Mouse (Mus musculus) left cerebral cortex, postnatal 4 days (tissue): ENCODE data around the gene Gm9837. TPM values are rescaled to one million over a fixed set of nuclear protein-coding genes. Genes with fewer than 3 reads are reported as not detected.
A peak's percentile ranks its signal among the peaks of the same experiment; 100 is the strongest.

Experiments used
- DNase-seq: peaks from one replicate; pipeline ENCODE4 v3.0.0-alpha.2; 2022
- intact Hi-C: fragments of 180-260 bp; cut with DNase I; formaldehyde crosslinking; loops from one replicate; pipeline ENCODE4 v1.15.1; 2025
- total RNA-seq, 2 experiments: library from RNA; stranded (reverse); gene quantifications; 2 replicates each; pipeline ENCODE4 v1.2.3; 2021

The Gm9837 gene
- not detected for total RNA-seq

DNA sequence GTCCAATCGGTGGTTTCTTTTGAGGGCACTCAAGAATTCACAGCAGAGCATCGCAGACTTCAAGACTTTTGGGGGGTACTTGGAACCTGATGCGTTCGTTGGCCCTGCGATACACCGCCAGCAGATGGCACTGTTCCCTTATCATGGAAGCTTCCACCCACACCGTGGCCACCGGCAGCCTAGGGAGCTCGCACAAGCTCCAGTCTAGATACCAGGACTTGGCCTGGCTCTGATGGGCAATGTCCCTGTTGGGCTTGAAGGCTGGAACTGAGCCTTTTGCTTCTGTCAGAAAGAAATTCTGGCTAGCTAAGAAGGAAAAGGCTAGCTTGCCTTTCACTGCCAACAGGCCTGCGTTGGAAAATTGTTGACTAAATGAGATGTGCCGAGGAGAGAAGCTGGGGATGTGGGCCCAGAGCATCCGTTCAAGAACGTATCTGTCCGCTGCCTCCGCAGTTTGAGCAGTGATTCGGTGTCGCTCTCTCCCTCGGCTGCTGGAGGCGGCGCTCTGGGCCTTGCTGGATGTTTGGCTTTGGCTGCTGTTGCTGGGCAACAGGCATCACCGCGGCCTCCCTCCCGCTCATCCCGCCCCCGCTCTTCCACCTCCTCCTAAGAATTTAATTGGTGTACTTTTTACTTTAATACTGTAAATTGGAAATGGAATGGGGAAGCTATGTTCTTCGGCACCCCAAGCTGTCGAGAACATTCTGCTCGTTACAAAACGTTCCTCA is at the start of gene Gm9837:
TSS of gene Gm9837 (minus strand) at position 512 of the 728 bp plus-strand sequence.
- intact Hi-C loops = loop anchor here (5.0 kb wide), 2 partner anchors 97 to 117 kb away; partner anchors contain the start of gene Kif3a
- peak; percentile 95 for DNase-seq

DNA sequence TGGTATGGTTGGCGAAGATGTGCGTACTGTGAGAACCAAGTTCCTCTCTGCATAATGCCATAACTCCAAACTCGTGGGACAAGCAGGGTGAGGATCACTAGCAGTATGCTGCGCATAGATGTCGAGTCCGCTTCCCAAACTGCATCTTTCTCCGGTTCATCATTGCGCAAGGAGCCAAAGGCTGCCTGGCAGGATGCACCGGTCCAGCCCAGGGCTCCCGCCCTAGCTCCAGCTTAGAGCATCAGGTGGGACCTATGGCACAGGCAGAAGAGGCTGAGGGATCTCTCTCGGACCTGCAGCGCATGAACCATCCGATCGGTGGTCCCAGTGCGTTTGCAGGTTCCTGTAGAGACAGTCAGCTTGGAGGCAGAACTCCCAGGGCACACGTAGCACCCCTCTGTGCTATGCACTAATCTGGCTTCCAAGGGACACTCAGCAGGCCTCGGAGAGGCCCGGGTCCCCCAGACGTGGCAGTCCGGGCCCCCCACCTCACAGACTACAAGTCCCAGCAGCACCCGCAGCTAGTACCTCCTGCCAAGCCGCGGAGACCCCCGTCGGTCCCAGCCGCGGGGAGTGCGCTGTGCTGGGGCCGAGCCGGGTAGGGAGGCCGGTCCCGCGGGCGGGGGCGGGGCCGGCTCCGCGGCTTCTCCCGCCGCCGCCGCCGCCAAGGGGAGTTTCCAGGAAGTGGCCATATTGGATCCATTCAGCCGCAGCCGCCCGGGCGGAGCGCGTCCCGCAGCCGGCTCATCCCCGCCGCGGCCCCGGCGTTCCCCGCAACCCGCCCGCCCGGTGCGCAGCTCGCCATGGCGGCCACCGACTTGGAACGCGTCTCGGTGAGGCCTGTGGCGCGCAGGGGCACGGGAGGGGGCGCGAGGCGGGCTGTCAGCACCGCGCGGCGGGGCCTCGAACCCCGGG is 49.2 kb upstream of the Gm9837 start, which contains the start of gene Sept8:
TSS of gene Sept8 (plus strand) at position 51 of the 915 bp plus-strand sequence.
- intact Hi-C loops = no loop called here
- peak; percentile 50 for DNase-seq

DNA sequence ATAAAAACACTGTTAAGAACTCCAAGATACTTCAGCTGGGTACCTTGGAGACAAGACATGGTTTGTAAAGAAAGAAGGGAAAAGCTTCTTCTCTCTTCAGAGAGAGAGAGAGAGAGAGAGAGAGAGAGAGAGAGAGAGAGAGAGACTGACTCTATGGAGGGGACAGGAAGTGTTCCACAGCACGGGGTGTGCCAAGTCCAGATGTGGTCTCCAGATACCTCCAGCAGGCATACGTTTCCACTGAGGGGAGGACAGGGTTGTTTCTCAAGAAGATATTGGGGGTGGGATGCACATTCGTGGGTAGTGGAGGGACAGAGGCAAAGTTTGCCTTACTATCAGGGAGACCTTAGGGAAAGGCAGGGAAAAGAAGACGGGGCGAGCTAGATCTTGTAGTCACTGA is 48.5 kb upstream of the Gm9837 start:
- no peak for DNase-seq
- intact Hi-C loops = no loop called here

DNA sequence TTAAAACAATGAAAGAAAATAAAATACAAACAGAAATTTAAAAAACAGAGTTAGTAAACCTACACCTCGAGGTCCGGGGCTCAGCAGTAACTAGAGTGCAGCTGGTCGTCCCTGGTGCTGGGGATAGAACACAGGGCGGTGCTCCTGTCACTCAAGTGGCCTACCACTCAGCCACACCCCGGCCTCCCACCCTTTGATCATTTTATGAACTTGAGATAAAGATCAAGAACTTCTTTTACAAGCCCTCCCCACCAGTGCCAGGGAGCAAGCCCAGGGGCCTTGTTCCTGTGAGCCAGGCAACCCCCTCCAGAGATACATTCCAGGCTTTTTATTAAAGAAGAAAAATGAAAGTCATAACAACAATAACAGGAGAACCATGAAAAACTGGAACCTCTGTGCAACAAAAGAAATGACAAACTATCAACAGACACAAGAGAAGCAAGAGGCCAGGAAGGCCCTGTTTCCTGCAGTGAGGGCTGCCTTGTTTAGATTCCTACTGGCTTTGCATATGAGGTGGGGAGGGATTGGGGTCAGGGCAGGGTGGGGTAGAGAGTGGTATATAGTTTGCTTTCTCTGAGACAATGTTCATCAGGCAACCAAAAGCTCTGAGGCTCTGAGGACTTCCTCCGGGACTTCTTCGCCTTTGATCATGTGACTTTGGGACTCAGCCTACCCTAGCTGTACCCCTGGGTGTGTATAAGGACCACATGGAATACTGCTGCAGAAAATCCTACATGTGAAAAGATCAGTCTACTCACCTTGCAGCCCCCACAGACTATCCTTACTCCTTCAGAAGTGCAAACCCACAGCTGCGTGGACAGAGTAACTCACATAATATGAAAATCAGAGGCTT is 46.7 kb upstream of the Gm9837 start:
- intact Hi-C loops = no loop called here
- DNase-seq = no peak

DNA sequence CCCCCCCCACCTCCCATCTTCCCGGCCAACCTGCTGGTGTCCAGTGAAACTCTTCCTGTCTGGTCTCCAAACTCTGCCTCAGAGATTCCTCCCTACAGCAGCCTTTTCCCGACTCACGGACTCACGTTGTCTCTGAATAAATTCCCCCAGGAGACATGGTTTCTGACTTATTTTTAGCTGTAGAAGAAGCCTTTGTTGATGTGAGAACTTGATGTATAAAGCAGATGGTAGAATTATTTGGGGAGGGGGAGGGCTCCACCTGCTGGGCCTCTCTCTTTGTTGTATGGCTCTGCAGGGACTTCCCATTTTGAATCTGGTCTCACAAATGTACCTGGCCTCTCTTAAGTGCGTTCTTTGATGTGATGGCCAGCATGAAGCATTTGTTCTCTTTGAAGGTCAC is 40.1 kb upstream of the Gm9837 start:
- intact Hi-C loops = no loop called here
- DNase-seq = no peak

DNA sequence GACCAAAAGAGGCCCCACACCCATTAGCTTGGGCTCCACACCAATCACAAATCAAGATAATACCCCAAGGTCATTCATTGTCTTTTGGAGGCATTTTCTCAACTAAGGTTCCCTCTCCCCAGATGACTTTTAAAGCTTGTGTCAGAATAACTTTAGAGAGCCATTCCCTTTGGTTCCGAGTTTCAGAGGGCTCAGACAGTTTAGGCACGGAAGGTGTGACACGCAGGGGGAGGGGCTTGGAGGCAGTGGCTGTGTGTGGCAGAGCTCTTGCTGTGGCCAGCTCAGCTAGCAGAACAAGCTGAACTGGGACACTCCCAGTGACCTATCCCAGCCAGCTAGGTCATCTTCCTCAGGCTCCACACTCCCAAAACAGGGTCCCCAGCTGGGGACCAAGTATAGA is 38.3 kb upstream of the Gm9837 start:
- intact Hi-C loops = no loop called here
- DNase-seq = no peak

DNA sequence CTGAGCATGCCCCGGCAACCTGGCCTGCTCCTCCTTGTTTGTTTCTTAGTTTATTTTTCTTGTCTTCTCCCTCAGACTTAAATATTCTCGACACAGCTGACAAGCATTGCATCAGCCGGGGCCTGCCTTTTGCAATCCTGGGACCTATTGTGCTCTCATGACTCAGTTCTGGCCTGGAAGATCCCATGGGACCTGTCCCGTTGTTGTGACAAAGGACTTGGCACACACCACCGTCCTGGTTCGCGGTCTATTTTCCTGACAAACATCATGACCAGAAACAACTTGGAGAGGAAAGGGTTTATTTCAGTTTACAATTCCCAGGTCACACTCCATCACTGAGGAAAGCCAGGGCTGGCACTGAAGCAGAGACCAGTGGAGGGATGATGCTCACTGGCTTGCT is 37.9 kb upstream of the Gm9837 start:
- intact Hi-C loops = no loop called here
- no peak for DNase-seq

DNA sequence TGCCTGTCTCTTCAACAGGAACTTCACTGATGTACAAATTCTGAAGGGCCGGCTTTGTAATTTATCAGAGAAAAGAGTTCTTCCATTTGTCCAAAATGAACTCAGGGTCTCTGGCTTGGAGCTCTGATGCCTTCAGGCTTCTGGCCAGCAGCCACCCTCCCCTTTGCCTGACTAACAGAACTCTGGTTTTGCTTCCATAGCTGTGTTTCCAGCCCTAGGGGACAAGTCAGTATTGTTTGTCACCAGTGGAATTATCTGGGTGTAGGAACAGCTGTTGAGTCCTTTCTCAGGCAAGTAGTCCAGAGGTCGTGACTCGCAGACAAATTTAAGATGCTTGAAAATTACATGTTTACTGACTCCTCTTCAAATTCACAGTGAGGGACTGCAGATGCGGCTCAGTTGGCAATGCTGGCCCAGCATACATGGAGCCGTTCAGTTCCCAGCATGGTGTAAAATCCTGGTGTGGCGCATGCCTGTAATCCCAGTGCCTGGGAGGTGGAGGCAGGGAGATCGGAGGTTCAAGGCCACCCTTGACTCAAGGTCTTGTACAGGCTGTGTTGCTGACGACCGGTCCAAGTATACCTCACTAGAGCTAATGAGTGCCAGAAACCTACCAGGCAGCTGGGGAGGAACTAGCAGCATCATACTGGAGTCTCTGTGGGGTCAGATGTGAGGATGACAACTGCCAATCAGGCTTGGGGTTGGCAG is 37.0 kb upstream of the Gm9837 start:
- intact Hi-C loops = no loop called here
- no peak for DNase-seq

DNA sequence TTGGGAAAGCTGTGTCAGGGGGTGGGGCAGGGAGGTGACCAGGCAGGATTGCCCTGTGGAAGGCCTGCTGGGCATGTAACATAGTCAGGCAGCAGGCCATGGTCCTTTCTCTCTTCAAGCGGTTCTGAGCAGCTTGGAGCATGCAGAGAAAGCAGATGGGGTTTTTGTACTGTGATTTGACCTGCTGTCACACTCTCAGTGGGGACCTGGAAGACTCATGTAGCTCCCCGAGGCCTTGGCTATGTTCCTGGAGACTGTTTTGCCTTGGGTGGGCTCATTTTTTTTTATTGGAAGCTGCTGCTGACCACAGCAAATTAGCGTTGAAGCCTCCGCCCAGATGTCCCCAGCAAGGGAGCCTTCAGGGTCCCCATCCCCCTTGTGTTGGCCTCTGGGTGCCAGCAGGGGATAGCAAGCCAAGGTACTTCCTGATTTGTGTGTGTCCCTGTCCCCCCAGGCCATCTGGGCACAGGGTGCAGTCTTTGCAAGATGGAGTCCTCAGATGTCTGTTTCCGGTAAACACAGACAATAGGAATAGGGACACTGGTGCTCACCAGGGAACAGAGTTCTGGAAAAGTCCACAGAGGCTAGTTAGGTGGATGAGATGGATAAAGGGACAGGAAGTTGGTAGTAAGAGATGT is 34.9 kb upstream of the Gm9837 start:
- peak; percentile 90 for DNase-seq
- intact Hi-C loops = no loop called here

DNA sequence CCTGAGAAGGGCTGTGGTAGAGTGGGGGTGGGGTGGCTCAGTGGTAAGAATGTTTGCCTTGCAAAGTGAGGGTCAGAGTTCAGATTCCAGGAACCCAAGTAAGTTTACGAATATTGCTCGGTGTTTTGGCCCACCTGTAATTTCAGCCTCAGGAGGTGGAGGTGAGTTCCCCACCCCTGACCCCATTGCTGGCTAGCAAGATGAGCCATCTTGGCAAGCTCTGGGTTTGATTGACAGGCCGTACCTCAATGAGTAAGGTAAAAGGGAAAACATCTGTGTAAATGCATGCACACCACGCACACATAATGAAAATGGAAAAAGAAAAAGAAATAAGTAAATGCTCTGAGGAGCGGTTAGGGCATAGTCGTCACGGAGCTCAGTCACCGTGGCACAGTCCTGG is 34.1 kb upstream of the Gm9837 start:
- intact Hi-C loops = no loop called here
- no peak for DNase-seq

DNA sequence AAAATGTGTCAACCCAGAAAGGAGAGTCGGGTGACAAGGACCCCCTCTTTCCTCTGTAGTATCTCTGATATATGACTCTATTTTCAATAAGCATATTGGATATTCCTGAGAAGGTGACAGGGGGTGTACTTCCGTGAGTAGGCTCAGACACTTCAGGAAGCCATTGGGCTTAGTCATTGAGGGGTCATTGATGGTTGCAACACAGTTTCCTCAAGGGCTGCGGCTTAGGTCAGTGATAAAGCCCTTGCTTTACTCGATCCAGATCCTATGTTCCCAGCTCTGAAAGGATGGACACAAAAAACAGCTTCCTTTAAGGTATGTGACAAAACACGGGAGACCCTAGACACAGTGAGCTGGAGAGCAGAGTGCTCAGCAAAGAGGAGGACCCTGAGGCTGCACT is 33.5 kb upstream of the Gm9837 start:
- no peak for DNase-seq
- intact Hi-C loops = no loop called here

DNA sequence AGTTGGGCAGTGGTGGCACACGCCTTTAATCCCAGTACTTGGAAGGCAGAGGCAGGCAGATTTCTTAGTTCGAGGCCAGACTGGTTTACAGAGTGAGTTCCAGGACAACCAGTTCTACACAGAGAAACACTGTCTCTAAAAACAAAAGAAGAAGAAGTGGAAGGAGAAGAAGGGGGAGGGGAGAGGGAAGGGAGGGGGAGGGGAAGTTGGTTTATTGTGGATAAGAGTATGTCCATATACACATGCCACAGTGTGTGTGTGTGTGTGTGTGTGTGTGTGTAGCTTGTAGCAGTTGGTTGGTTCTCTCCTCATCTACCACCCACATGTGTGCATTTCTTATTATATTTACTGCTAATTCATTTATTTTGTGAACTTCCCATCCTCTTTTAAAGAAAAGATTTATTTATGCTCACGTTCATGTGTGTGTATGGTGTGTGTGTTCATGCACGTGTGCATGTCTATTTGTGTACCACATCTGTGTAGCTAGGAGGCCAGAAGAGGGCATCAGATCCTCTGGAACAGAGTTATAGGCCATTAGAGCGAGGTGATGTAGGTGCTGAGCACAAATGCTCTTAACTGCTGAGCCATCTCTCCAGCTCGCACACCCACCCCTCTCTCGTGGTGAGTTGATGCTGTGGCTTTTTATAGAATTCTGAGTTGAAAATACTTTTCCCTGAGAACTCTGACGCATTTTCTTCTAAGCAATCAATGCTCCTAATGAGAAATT is 31.9 kb upstream of the Gm9837 start:
- intact Hi-C loops = no loop called here

DNA sequence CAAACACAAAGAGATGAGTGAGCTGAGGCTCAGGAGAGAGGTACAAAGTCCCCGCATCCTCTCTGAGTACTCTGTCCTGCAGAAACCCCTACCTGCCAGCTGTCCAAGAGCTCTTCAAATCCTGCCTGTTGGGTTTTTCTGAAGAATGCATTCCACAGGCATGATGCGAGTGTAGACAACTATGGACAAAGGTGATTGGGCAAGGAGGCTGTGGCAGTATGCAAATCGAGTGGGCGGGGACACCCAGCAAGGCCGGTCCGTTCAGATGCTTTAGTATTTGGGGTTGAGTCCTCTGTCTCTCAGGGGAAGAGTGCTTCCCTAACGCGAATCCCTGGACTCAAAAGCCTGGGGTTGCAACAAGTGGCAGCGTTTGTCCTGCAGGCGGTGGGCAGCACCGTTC is 30.3 kb upstream of the Gm9837 start:
- no peak for DNase-seq
- intact Hi-C loops = no loop called here

More for the DNA sequence above, 31.9 kb upstream of the Gm9837 start:
- DNase-seq = no peak

DNA sequence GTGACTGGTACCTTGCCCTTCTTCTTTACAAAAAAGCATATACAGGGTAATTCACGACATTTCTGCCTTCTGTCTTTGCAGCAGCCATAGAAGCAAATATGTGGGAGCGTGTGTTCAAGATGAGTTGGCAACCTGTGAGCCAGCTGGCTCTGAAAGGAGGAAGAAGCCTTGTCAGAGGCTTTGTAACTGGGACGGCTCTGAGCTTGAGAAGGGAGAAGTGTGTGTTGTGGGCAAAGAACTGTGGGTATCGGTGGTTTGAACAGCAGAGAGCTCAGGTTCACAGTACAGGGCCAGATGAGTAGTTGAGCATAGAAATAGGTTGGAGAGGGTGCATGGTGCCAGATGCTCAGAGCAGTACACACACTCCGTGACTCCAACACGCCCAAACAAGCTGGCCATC is 26.7 kb upstream of the Gm9837 start:
- no peak for DNase-seq

DNA sequence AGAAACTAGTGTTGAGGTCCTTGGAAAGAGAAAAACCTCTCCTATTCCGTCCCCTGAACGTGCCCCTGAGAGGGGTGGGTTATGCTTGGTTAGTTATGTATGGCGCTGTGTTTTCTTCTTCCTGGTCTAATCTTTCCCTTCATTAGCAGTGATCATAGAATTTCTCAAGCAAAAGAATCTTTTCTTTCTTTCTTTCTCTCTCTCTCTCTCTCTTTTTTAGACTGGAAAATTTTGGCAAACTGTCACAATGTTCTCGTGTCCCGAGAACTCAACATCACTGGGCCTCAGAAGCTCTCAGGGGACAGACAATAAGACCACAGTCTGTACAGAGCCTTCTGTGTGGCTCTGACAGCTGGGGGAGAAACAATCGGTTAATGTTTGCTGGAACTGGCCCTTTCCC is 25.1 kb upstream of the Gm9837 start:
- intact Hi-C loops = no loop called here

More for the DNA sequence above, 26.7 kb upstream of the Gm9837 start:
- intact Hi-C loops = no loop called here

DNA sequence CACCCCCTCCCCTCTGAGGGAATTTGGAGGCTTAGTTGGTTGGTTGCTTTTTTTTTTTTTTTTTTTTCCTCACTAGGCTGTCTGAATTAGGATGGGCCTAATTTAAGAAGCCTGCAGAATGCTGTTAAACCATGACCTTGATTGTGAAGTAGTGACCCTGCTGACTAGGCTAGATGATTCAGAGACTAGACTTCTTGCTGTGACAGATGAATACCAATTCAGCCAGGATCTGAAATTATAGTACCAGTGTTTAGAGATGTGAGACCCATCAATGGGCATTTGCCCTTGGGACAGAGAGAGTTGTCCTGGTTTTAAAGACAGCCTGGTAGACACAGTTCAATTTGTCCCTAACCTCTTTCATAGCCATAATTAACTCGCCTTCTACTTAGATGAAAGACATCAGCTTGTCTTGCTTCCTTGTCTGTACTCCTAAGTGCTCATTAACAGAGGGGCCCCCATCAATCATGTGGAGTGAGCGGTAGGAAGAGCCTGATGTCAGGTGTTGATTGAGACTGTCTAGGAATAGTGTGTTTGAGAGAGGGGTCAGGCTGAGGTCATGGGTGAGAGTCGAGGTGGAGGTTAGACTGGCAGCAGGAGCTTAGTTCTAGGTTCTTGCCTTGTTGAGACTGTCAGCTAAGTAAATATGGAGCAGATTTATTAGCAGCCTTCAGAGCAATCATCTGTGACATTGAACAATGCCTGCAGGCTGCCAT is 23.1 kb upstream of the Gm9837 start:
- no peak for DNase-seq
- intact Hi-C loops = no loop called here

More for the DNA sequence above, 25.1 kb upstream of the Gm9837 start:
- no peak for DNase-seq

DNA sequence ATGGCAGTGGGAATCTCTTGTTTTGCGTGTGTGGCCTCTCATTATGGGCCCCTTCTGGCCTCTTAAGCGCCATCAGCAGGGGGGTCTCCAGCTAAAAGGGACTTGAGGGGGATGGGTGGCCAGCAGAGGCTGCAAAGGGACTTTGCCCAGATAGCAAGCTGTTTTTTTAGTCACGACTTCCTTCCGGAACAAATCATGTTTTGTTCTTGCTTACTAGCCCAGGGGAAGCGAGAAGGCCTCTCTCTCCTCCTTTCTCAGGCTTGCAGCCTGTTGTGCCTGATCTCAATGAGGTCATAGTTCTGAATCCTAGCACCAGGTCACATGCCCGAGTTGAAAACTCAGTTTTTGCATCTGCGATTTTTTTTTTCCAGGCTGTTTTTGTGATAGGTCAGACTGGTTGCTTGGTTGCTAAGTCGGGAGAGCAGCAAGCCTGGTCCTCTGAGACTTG is 21.7 kb upstream of the Gm9837 start:
- intact Hi-C loops = no loop called here
- DNase-seq = peak; percentile 70

DNA sequence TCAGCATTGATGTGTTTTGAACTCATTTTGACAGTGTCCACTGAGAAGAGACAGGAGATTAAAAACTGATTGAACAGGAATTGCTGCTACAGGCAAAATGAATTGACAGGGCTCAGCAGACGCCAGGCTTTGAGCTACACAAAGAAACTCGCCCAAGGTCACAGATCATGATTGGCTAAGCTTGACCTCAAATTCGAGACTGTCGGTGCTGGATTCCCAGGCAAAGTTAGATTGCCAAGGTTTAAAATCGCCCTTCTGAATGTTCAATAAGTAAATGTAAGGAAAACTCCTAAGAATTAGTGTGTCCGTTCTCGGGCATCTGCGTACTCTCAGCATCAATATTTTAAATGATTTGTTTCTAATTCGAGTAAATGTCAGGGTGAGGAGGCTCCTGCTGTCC is 19.1 kb upstream of the Gm9837 start:
- intact Hi-C loops = no loop called here
- no peak for DNase-seq
